Mouse (Mus musculus) stomach, postnatal 0 days (tissue): Measurements from ENCODE around the gene Pou1f1. TPM values are rescaled to one million over a fixed set of nuclear protein-coding genes. Genes with fewer than 3 reads are reported as not detected.

Experiments
- ATAC-seq: fragments of 200-750 bp; cut with Nextera tagmentation; 2 replicates; pipeline ENCODE4 v1.8.0; 2017; ENCODE audit not compliant: low FRiP score, low TSS enrichment
- DNase-seq: peaks from one replicate; pipeline ENCODE4 v3.0.0-alpha.2; 2016; ENCODE audit warnings: low spot score
- H3K27ac ChIP-seq: fragments of 300-500 bp; sonication (generic); replicated peaks from 2 replicates; pipeline ENCODE4 v1.5.1; 2014; ENCODE audit warnings: mild to moderate bottlenecking, control low read depth
- H3K27me3 ChIP-seq: fragments of 300-500 bp; sonication (generic); 2 replicates; pipeline ENCODE4 v1.6.1; 2014; ENCODE audit warnings: low read length; ENCODE audit not compliant: control insufficient read depth, insufficient read depth
- H3K36me3 ChIP-seq: fragments of 300-500 bp; sonication (generic); 2 replicates; pipeline ENCODE4 v1.6.1; 2014; ENCODE audit warnings: low read length, mixed read lengths; ENCODE audit not compliant: control insufficient read depth, insufficient read depth
- H3K4me1 ChIP-seq: fragments of 300-500 bp; sonication (generic); replicated peaks from 2 replicates; pipeline ENCODE4 v1.6.1; 2014; ENCODE audit warnings: antibody characterized with exemption; ENCODE audit not compliant: control insufficient read depth, insufficient read depth
- H3K4me2 ChIP-seq: fragments of 300-500 bp; sonication (generic); replicated peaks from 2 replicates; pipeline ENCODE4 v1.6.1; 2014; ENCODE audit warnings: low read depth, mild to moderate bottlenecking, control low read depth, moderate library complexity
- H3K4me3 ChIP-seq: fragments of 300-500 bp; sonication (generic); 2 replicates; pipeline ENCODE4 v1.5.1; 2014; ENCODE audit warnings: low read depth, low read length, control low read depth
- H3K9ac ChIP-seq: fragments of 300-500 bp; sonication (generic); 2 replicates; pipeline ENCODE4 v1.6.1; 2014; ENCODE audit warnings: mild to moderate bottlenecking, low read length, control low read depth, mixed read lengths
- H3K9me3 ChIP-seq: fragments of 300-500 bp; sonication (generic); 2 replicates; pipeline ENCODE4 v1.6.1; 2016; ENCODE audit warnings: low read length; ENCODE audit not compliant: control insufficient read depth
- CTCF ChIP-seq: IDR thresholded peaks from 2 replicates; pipeline ENCODE4 v1.5.1; 2016; ENCODE audit warnings: antibody characterized with exemption, low read depth, mild to moderate bottlenecking, moderate library complexity
- EP300 ChIP-seq: optimal IDR thresholded peaks from 2 replicates; pipeline ENCODE3; 2016; ENCODE audit warnings: antibody characterized with exemption
- WGBS: fragments of 180-500 bp; shearing (Covaris S2); extraction: QIAGEN DNeasy Blood & Tissue Kit; methylation state at CpG from one replicate; pipeline ENCODE4 v1.1.7; 2014; 5-methylcytosine and 5-hydroxymethylcytosine counted together
- polyA plus RNA-seq: library from polyadenylated mRNA; unstranded; fragments of >200 nt; fragmentation: Nextera tagmentation; extraction: Ambion mirVana; gene quantifications from 2 replicates; pipeline ENCODE4 v1.2.1, GENCODE M21; 2015

Gene Pou1f1
- polyA plus RNA-seq, 1 experiment from 2014 or later: 0.10 TPM

GRCm38 (mm10) chr16:65560996-65561962 lies 41.0 kb downstream of the Pou1f1 start:
- Histone ChIP-seq H3K9me3 (no peaks in the 10 kb centered on the region), H3K9ac (peak overlapping the region; percentile 97), H3K4me2 (peak overlapping the region; percentile 76), H3K4me1 (no peaks in the 10 kb centered on the region), H3K27ac (peak overlapping the region; percentile 90), H3K36me3 (no peaks in the 10 kb centered on the region), H3K27me3 (no peaks in the 10 kb centered on the region), H3K4me3 (peak overlapping the region; percentile 98)
- no peak for TF ChIP-seq CTCF
- TF ChIP-seq EP300: no peak
- ATAC-seq (peak; percentile 49; the same call in 1 of the 2 replicates), DNase-seq (no peak)
- 2% methylated on average over 8 of the region's 8 CpGs for WGBS

- under 1% methylated on average over 68 of the region's 69 CpGs for WGBS
- H3K36me3 ChIP-seq: no peaks in the 10 kb centered on the region
- TF ChIP-seq CTCF (no peak), EP300 (no peak)
Measured at GRCm38 (mm10) chr16:65561963-65562863, 41.9 kb downstream of the Pou1f1 start, which contains the start of gene Chmp2b. TSS of gene Chmp2b (minus strand) at chr16:65562726.

GRCm38 (mm10) chr16:65562864-65563206 lies 42.5 kb downstream of the Pou1f1 start:
- ATAC-seq: no peak; the same call in 1 of the 2 replicates

More at GRCm38 (mm10) chr16:65561963-65562863, 41.9 kb downstream of the Pou1f1 start, which contains the start of gene Chmp2b:
- ATAC-seq: peak; percentile 90
- Histone ChIP-seq H3K9me3 (no peaks in the 10 kb centered on the region), H3K4me1 (no peaks in the 10 kb centered on the region), H3K4me3 (peak within 1 kb of the TSS; percentile 98), H3K9ac (peak within 1 kb of the TSS; percentile 97), H3K27me3 (no peaks in the 10 kb centered on the region), H3K27ac (peak within 1 kb of the TSS; percentile 90), H3K4me2 (peak within 1 kb of the TSS; percentile 76)
- DNase-seq: peak; percentile 86

GRCm38 (mm10) chr16:65564306-65564705 lies 44.0 kb downstream of the Pou1f1 start:
- no peak for TF ChIP-seq CTCF
- H3K4me2 ChIP-seq: no peak overlapping the region
- H3K9ac ChIP-seq: no peak overlapping the region
- no peaks in the 10 kb centered on the region for H3K36me3 ChIP-seq
- H3K27ac ChIP-seq: no peak overlapping the region
- DNase-seq (no peak), ATAC-seq (no peak)
- no peaks in the 10 kb centered on the region for H3K4me1 ChIP-seq
- H3K9me3 ChIP-seq: no peaks in the 10 kb centered on the region
- H3K27me3 ChIP-seq: no peaks in the 10 kb centered on the region
- no peak overlapping the region for H3K4me3 ChIP-seq
- WGBS: 62% methylated on average over 8 of the region's 8 CpGs

More at GRCm38 (mm10) chr16:65562864-65563206, 42.5 kb downstream of the Pou1f1 start:
- peak overlapping the region; percentile 98 for H3K4me3 ChIP-seq
- DNase-seq: no peak
- no peaks in the 10 kb centered on the region for H3K4me1 ChIP-seq
- no peaks in the 10 kb centered on the region for H3K9me3 ChIP-seq
- TF ChIP-seq EP300: no peak
- TF ChIP-seq CTCF: no peak
- 2% methylated on average over 10 of the region's 10 CpGs for WGBS
- H3K36me3 ChIP-seq: no peaks in the 10 kb centered on the region
- peak overlapping the region; percentile 97 for H3K9ac ChIP-seq
- no peak overlapping the region for H3K27ac ChIP-seq
- no peaks in the 10 kb centered on the region for H3K27me3 ChIP-seq
- H3K4me2 ChIP-seq: peak overlapping the region; percentile 76

GRCm38 (mm10) chr16:65564951-65565350 lies 44.6 kb downstream of the Pou1f1 start:
- TF ChIP-seq CTCF: no peak
- TF ChIP-seq EP300: no peak
- 71% methylated on average over 1 of the region's 1 CpGs for WGBS
- Histone ChIP-seq H3K27ac (no peak overlapping the region), H3K27me3 (no peaks in the 10 kb centered on the region), H3K9me3 (no peaks in the 10 kb centered on the region), H3K4me1 (no peaks in the 10 kb centered on the region), H3K36me3 (no peaks in the 10 kb centered on the region), H3K9ac (no peak overlapping the region), H3K4me3 (no peak overlapping the region), H3K4me2 (no peak overlapping the region)
- DNase-seq (no peak), ATAC-seq (peak; percentile 68)
